Mouse (Mus musculus): ENCODE measurements around the gene Irak1. TPM values are rescaled to one million over a fixed set of nuclear protein-coding genes. Genes with fewer than 3 reads are reported as not detected.

Irak1 gene
- total and polyA plus RNA-seq, 3 experiments: 25.3 to 77.8 (median 38.8) TPM

DNA sequence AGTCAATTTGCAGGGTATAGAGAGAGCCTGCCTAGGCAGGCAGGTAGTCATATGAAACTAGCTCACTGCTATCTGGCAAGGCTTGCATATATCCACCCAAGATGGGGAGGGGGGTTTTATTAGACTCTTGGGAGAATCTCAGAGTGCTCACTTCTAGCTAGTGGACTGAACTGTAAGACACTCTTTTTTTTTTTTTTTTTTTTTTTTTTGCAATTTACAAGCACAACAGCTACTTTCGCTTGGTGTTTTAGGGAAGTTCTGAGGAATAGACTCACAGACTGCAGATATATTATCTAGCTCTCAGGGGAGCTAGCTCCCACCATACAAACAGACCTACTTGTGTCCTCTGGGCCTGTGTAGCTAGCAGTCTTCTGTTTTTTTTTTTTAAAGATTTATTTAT is 9.1 kb downstream of the Irak1 start:
- H3K36me3 ChIP-seq (replicated peaks in 1 of 2; ENCODE audit: control insufficient read depth in 1 of 2, insufficient read depth in 1 of 2, low read length in 1 of 2): peaks cover 32 to 49% of the 10 kb centered on the region in 2 experiments
- no peak for DNase-seq (ENCODE audit: extremely low read depth)
- no peaks in the 10 kb centered on the region for H3K79me2 ChIP-seq (replicated peaks; ENCODE audit: control insufficient read depth, extremely low read depth, insufficient read depth, poor library complexity, severe bottlenecking)
- H3K9me3 ChIP-seq (replicated peaks; ENCODE audit: low read length): no peaks in the 10 kb centered on the region
- H3K9ac ChIP-seq (ENCODE audit: insufficient read depth, low read depth): no peak overlapping the region
- no peak for TF ChIP-seq BHLHE40 (IDR thresholded peaks at IDR 0.05; ENCODE audit: low read depth, low read length)
- TF ChIP-seq RAD21 (IDR thresholded peaks at IDR 0.05; ENCODE audit: low read depth, low read length): no peak
- no peak for TF ChIP-seq JUN (IDR thresholded peaks at IDR 0.05; ENCODE audit: insufficient read depth, low read depth, low read length)
- no peak for TF ChIP-seq ZC3H11A (IDR thresholded peaks at IDR 0.05; ENCODE audit: low read depth, low read length)
- no peak for TF ChIP-seq USF1 (IDR thresholded peaks at IDR 0.05; ENCODE audit: low read depth, low read length)
- TF ChIP-seq CHD1 (IDR thresholded peaks at IDR 0.05; ENCODE audit: low read depth, low read length): no peak
- no peak for TF ChIP-seq POLR2A (IDR thresholded peaks at IDR 0.05; ENCODE audit: low read depth, low read length)
- no peak for TF ChIP-seq USF2 (conservative IDR thresholded peaks at IDR 0.05; ENCODE audit: low read depth, low read length)
- no peak for TF ChIP-seq MEF2A (IDR thresholded peaks at IDR 0.05; ENCODE audit: borderline replicate concordance, low read depth, low read length)
- TF ChIP-seq ELF1 (IDR thresholded peaks at IDR 0.05; ENCODE audit: low read depth, low read length): no peak
- TF ChIP-seq PAX5 (IDR thresholded peaks at IDR 0.05; ENCODE audit: low read length): no peak
- no peak for TF ChIP-seq GABPA (IDR thresholded peaks at IDR 0.05; ENCODE audit: insufficient replicate concordance, low read depth, low read length)
- no peak for TF ChIP-seq NELFE (IDR thresholded peaks at IDR 0.05; ENCODE audit: low read depth, low read length)
- no peak for TF ChIP-seq MAZ (IDR thresholded peaks at IDR 0.05; ENCODE audit: low read depth, low read length)
- no peak for TF ChIP-seq NRF1 (IDR thresholded peaks at IDR 0.05; ENCODE audit: low read depth, low read length)
- no peak for TF ChIP-seq POLR2AphosphoS2 (IDR thresholded peaks at IDR 0.05; ENCODE audit: low read depth, low read length)
- no peak for TF ChIP-seq SMC3 (IDR thresholded peaks at IDR 0.05; ENCODE audit: low read depth, low read length)
- TF ChIP-seq UBTF (IDR thresholded peaks at IDR 0.05; ENCODE audit: low read depth, low read length): no peak
- TF ChIP-seq MAX (IDR thresholded peaks at IDR 0.05; ENCODE audit: low read length): no peak
- H3K4me2 ChIP-seq (ENCODE audit: insufficient read depth, low read depth, poor library complexity, severe bottlenecking): no peak overlapping the region
- no peaks in the 10 kb centered on the region for H3K4me1 ChIP-seq (ENCODE audit: control insufficient read depth in 1 of 2, insufficient read depth in 2 of 2)
- no peak overlapping the region for H3K4me3 ChIP-seq (replicated peaks in 1 of 3; ENCODE audit: low read depth in 2 of 3, low read length in 2 of 3, poor library complexity in 1 of 3)
- H3K27ac ChIP-seq (ENCODE audit: insufficient read depth, low read depth): no peak overlapping the region
- no peaks in the 10 kb centered on the region for H3K27me3 ChIP-seq (replicated peaks)
- dilution Hi-C loops (cut with MboI; ENCODE audit: extremely low pct_ligation_motif_present, extremely low pct_unique_long_range_greater_than_20kb, low sequenced_read_pairs): no loop called here
- in situ Hi-C loops (cut with MboI; ENCODE audit: low pct_ligation_motif_present, low pct_unique_long_range_greater_than_20kb, low sequenced_read_pairs): no loop called here

DNA sequence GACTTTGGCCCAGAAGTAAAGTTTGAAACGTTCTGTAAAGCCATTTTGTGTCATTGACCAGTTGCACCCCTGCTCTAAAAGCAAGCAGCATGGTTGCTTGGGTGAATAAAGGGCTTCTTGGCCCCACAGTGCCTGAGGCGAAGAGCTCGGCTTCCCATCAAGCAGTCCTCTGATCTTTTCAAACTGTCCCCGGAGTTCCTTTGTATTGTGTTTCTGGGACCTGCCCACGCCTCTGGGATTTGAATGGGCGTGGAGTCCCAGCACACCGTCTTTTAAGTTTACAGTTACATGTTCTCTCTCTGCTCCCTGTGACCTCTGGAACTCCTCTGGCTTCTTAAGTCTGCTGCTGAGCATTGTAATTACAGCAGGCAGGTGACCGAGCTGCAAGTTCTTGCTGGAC is 15.7 kb downstream of the Irak1 start:
- no peak for DNase-seq (ENCODE audit: extremely low read depth)
- no peaks in the 10 kb centered on the region for H3K36me3 ChIP-seq (replicated peaks in 1 of 2; ENCODE audit: control insufficient read depth in 1 of 2, insufficient read depth in 1 of 2, low read length in 1 of 2)
- TF ChIP-seq USF2 (conservative IDR thresholded peaks at IDR 0.05; ENCODE audit: low read depth, low read length) (no peak), EP300 (IDR thresholded peaks at IDR 0.05; ENCODE audit: low read length) (no peak), RCOR1 (conservative IDR thresholded peaks at IDR 0.05; ENCODE audit: low read depth, low read length) (no peak), TBP (conservative IDR thresholded peaks at IDR 0.05; ENCODE audit: low read depth, low read length) (no peak), MEF2A (IDR thresholded peaks at IDR 0.05; ENCODE audit: borderline replicate concordance, low read depth, low read length) (no peak), ZNF384 (IDR thresholded peaks at IDR 0.05; ENCODE audit: low read depth, low read length) (no peak), POLR2A (IDR thresholded peaks at IDR 0.05; ENCODE audit: low read depth, low read length) (no peak), PAX5 (IDR thresholded peaks at IDR 0.05; ENCODE audit: low read length) (no peak)
- in situ Hi-C loops (cut with MboI; ENCODE audit: low pct_ligation_motif_present, low pct_unique_long_range_greater_than_20kb, low sequenced_read_pairs) (no loop called here), dilution Hi-C loops (cut with MboI; ENCODE audit: extremely low pct_ligation_motif_present, extremely low pct_unique_long_range_greater_than_20kb, low sequenced_read_pairs) (no loop called here)
- H3K79me2 ChIP-seq (replicated peaks; ENCODE audit: control insufficient read depth, extremely low read depth, insufficient read depth, poor library complexity, severe bottlenecking): no peaks in the 10 kb centered on the region
- peaks cover 0 to 4% of the 10 kb centered on the region in 2 experiments; a peak in 1 of 4 replicates for H3K4me1 ChIP-seq (ENCODE audit: control insufficient read depth in 1 of 2, insufficient read depth in 2 of 2)
- no peaks in the 10 kb centered on the region for H3K9me3 ChIP-seq (replicated peaks; ENCODE audit: low read length)
- H3K4me2 ChIP-seq (ENCODE audit: insufficient read depth, low read depth, poor library complexity, severe bottlenecking): no peak overlapping the region
- no peak overlapping the region for H3K9ac ChIP-seq (ENCODE audit: insufficient read depth, low read depth)
- no peak overlapping the region for H3K27ac ChIP-seq (ENCODE audit: insufficient read depth, low read depth)
- no peaks in the 10 kb centered on the region for H3K27me3 ChIP-seq (replicated peaks)
- no peak overlapping the region for H3K4me3 ChIP-seq (replicated peaks in 1 of 3; ENCODE audit: low read depth in 2 of 3, low read length in 2 of 3, poor library complexity in 1 of 3)
